Mouse (Mus musculus) kidney, postnatal 0 days (tissue): ENCODE measurements around the gene Dcaf17. TPM values are rescaled to one million over a fixed set of nuclear protein-coding genes. Genes with fewer than 3 reads are reported as not detected.

Source experiments
- ATAC-seq: fragments of 200-750 bp; cut with Nextera tagmentation; replicated peaks from 2 replicates; pipeline ENCODE4 v1.8.0; 2017; ENCODE audit warnings: low read depth, moderate number of reproducible peaks, moderate TSS enrichment, moderate library complexity; ENCODE audit not compliant: low FRiP score
- DNase-seq: peaks from one replicate; pipeline ENCODE4 v3.0.0-alpha.2; 2016; ENCODE audit warnings: low spot score
- H3K27ac ChIP-seq: fragments of 300-500 bp; sonication (generic); 2 replicates; pipeline ENCODE4 v1.5.1; 2014; ENCODE audit warnings: mild to moderate bottlenecking
- H3K27me3 ChIP-seq: fragments of 300-500 bp; sonication (generic); 2 replicates; pipeline ENCODE4 v1.6.1; 2014; ENCODE audit warnings: low read length, mixed read lengths; ENCODE audit not compliant: insufficient read depth
- H3K36me3 ChIP-seq: fragments of 300-500 bp; sonication (generic); 2 replicates; pipeline ENCODE4 v1.6.1; 2014; ENCODE audit warnings: low read length, mixed read lengths; ENCODE audit not compliant: insufficient read depth
- H3K4me1 ChIP-seq: fragments of 300-500 bp; sonication (generic); replicated peaks from 2 replicates; pipeline ENCODE4 v1.6.1; 2014; ENCODE audit warnings: antibody characterized with exemption, low read length, mixed read lengths; ENCODE audit not compliant: insufficient read depth
- H3K4me2 ChIP-seq: fragments of 300-500 bp; sonication (generic); 2 replicates; pipeline ENCODE4 v1.6.1; 2014; ENCODE audit warnings: mild to moderate bottlenecking, low read length, moderate library complexity, mixed read lengths
- H3K4me3 ChIP-seq: fragments of 300-500 bp; sonication (generic); replicated peaks from 2 replicates; pipeline ENCODE4 v1.5.1; 2014; ENCODE audit warnings: low read depth, low read length
- H3K9ac ChIP-seq: fragments of 300-500 bp; sonication (generic); 2 replicates; pipeline ENCODE4 v1.6.1; 2014; ENCODE audit warnings: low read depth, low read length
- H3K9me3 ChIP-seq: fragments of 300-500 bp; sonication (generic); replicated peaks from 2 replicates; pipeline ENCODE4 v1.6.1; 2016; ENCODE audit warnings: low read length, inconsistent platforms, mixed read lengths
- CTCF ChIP-seq: IDR thresholded peaks from 2 replicates; pipeline ENCODE4 v1.5.1; 2016; ENCODE audit warnings: antibody characterized with exemption, low read depth, mild to moderate bottlenecking, moderate library complexity
- WGBS: fragments of 180-500 bp; shearing (Covaris S2); extraction: QIAGEN DNeasy Blood & Tissue Kit; methylation state at CpG from one replicate; pipeline ENCODE4 v1.1.7; 2014; 5-methylcytosine and 5-hydroxymethylcytosine counted together
- polyA plus RNA-seq: library from polyadenylated mRNA; unstranded; fragments of >200 nt; fragmentation: Nextera tagmentation; extraction: Ambion mirVana; gene quantifications from 2 replicates; pipeline ENCODE4 v1.2.1, GENCODE M21; 2015

The Dcaf17 gene
- polyA plus RNA-seq, 1 experiment from 2014 or later, result 27.3 TPM

- no peak overlapping the region for H3K4me3 ChIP-seq
- H3K9me3 ChIP-seq, result no peaks in the 10 kb centered on the region
- 91% methylated on average over 6 of the region's 6 CpGs for WGBS
- no peak overlapping the region for H3K4me2 ChIP-seq
- no peak overlapping the region for H3K27ac ChIP-seq
- ATAC-seq (no peak), DNase-seq (no peak)
- no peaks in the 10 kb centered on the region for H3K27me3 ChIP-seq
- H3K9ac ChIP-seq, result no peak overlapping the region
- H3K4me1 ChIP-seq, result no peaks in the 10 kb centered on the region
- no peaks in the 10 kb centered on the region for H3K36me3 ChIP-seq
- TF ChIP-seq CTCF, result no peak
Observed at GRCm38 (mm10) chr2:71022991-71023390, 32.1 kb upstream of the Dcaf17 start.

GRCm38 (mm10) chr2:71023986-71024385 lies 31.1 kb upstream of the Dcaf17 start:
- Histone ChIP-seq H3K4me1 (no peaks in the 10 kb centered on the region), H3K27ac (no peak overlapping the region), H3K9me3 (no peaks in the 10 kb centered on the region), H3K36me3 (no peaks in the 10 kb centered on the region), H3K4me3 (no peak overlapping the region), H3K9ac (no peak overlapping the region), H3K27me3 (no peaks in the 10 kb centered on the region), H3K4me2 (no peak overlapping the region)
- no peak for DNase-seq
- WGBS, result 92% methylated on average over 6 of the region's 6 CpGs
- no peak for TF ChIP-seq CTCF
- no peak for ATAC-seq

GRCm38 (mm10) chr2:71025576-71026315 lies 29.4 kb upstream of the Dcaf17 start:
- Histone ChIP-seq H3K4me1 (no peaks in the 10 kb centered on the region), H3K27ac (peak overlapping the region; percentile 65), H3K9ac (0 out of 2 replicates have a peak overlapping the region, but pooled peaks have one; percentile 18), H3K9me3 (no peaks in the 10 kb centered on the region), H3K36me3 (no peaks in the 10 kb centered on the region), H3K4me2 (0 out of 2 replicates have a peak overlapping the region, but pooled peaks have one; percentile 7), H3K4me3 (no peak overlapping the region), H3K27me3 (no peaks in the 10 kb centered on the region)
- no peak for TF ChIP-seq CTCF
- ATAC-seq (peak; percentile 52; the same call in 1 of the 2 replicates), DNase-seq (peak; percentile 35)
- 46% methylated on average over 12 of the region's 12 CpGs for WGBS

DNA sequence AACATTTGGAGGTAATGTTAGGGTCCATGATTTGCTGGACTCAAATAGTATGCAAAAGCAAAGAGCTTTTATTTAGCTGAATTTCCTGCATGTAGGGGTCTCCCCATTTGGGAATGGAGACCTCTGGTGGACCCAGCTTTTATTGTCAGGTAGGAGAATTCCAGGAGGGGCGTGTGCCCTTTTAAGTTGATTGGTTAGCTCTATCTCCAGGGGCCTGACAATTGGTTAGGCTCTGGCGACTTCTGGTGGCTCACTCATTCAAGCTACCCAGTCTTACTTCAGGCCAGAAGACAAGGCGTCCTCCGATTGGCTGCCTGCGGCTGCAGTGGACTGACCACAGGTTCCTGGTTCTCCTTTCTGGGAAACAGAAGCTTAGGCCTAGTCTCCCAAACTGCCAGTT lies 28.3 kb upstream of the Dcaf17 start:
- 47% methylated on average over 5 of the region's 5 CpGs for WGBS
- ATAC-seq (peak; percentile 89), DNase-seq (peak; percentile 87)
- Histone ChIP-seq H3K4me1 (no peaks in the 10 kb centered on the region), H3K9ac (no peak overlapping the region), H3K4me3 (no peak overlapping the region), H3K4me2 (no peak overlapping the region), H3K27ac (no peak overlapping the region), H3K27me3 (no peaks in the 10 kb centered on the region), H3K9me3 (no peaks in the 10 kb centered on the region), H3K36me3 (no peaks in the 10 kb centered on the region)
- peak; percentile 59 for TF ChIP-seq CTCF

GRCm38 (mm10) chr2:71027631-71028030 lies 27.5 kb upstream of the Dcaf17 start:
- Histone ChIP-seq H3K27ac (no peak overlapping the region), H3K4me2 (no peak overlapping the region), H3K4me1 (no peaks in the 10 kb centered on the region), H3K36me3 (no peaks in the 10 kb centered on the region), H3K4me3 (no peak overlapping the region), H3K27me3 (no peaks in the 10 kb centered on the region), H3K9me3 (no peaks in the 10 kb centered on the region), H3K9ac (no peak overlapping the region)
- TF ChIP-seq CTCF, result no peak
- ATAC-seq, result no peak
- no peak for DNase-seq
- 99% methylated on average over 9 of the region's 9 CpGs for WGBS

- DNase-seq (no peak), ATAC-seq (no peak)
- TF ChIP-seq CTCF, result no peak
- no peak overlapping the region for H3K27ac ChIP-seq
- no peaks in the 10 kb centered on the region for H3K4me1 ChIP-seq
- H3K27me3 ChIP-seq, result no peaks in the 10 kb centered on the region
- H3K4me2 ChIP-seq, result no peak overlapping the region
- no peak overlapping the region for H3K4me3 ChIP-seq
- H3K9me3 ChIP-seq, result no peaks in the 10 kb centered on the region
- H3K36me3 ChIP-seq, result no peaks in the 10 kb centered on the region
- WGBS, result 75% methylated on average over 2 of the region's 2 CpGs
- no peak overlapping the region for H3K9ac ChIP-seq
Observed at GRCm38 (mm10) chr2:71030663-71031062, 24.5 kb upstream of the Dcaf17 start.
